Mouse (Mus musculus) monocyte, adult 2 months (primary cell): ENCODE data around the gene Etl4.

ENCODE experiments used
- DNase-seq, 2 experiments: peaks; one replicate each; pipeline ENCODE4 v3.0.0; 2022; ENCODE audit warnings: low spot score in 2 of 2, low read depth in 1 of 2

Gene Etl4

GRCm38 (mm10) chr2:20435530-20435929 is 526.0 kb downstream of the Etl4 start:
- DNase-seq, result no peak

- DNase-seq, result no peak
These were observed 533.2 kb downstream of the Etl4 start for GRCm38 (mm10) chr2:20442731-20443130.

GRCm38 (mm10) chr2:20443671-20444440 is 534.3 kb downstream of the Etl4 start:
- no peak for DNase-seq

GRCm38 (mm10) chr2:20445156-20446155 is 535.9 kb downstream of the Etl4 start:
- no peak for DNase-seq

- no peak for DNase-seq
These were observed 536.6 kb downstream of the Etl4 start for GRCm38 (mm10) chr2:20446180-20446579.

GRCm38 (mm10) chr2:20450945-20451344 is 541.4 kb downstream of the Etl4 start:
- no peak for DNase-seq

GRCm38 (mm10) chr2:20453506-20454206 is 544.1 kb downstream of the Etl4 start:
- DNase-seq, result no peak

GRCm38 (mm10) chr2:20479199-20479598 is 569.6 kb downstream of the Etl4 start:
- DNase-seq, result no peak

- DNase-seq, result no peak
These were observed 576.7 kb downstream of the Etl4 start for GRCm38 (mm10) chr2:20486137-20486788.

- no peak for DNase-seq
These were observed 579.5 kb downstream of the Etl4 start for GRCm38 (mm10) chr2:20489090-20489489.

- no peak for DNase-seq
These were observed 582.5 kb downstream of the Etl4 start for GRCm38 (mm10) chr2:20492125-20492524.

- no peak for DNase-seq
These were observed 584.2 kb downstream of the Etl4 start for GRCm38 (mm10) chr2:20493806-20494205.

GRCm38 (mm10) chr2:20494666-20495065 is 585.1 kb downstream of the Etl4 start:
- no peak for DNase-seq

GRCm38 (mm10) chr2:20496219-20496800 is 586.7 kb downstream of the Etl4 start:
- no peak for DNase-seq

- DNase-seq, result no peak
These were observed 598.5 kb downstream of the Etl4 start for GRCm38 (mm10) chr2:20507832-20508723.

- DNase-seq, result no peak
These were observed 599.1 kb downstream of the Etl4 start for GRCm38 (mm10) chr2:20508724-20509052.

- no peak for DNase-seq
These were observed 600.5 kb downstream of the Etl4 start for GRCm38 (mm10) chr2:20510061-20510460.

GRCm38 (mm10) chr2:20516270-20516865 is 606.8 kb downstream of the Etl4 start:
- no peak for DNase-seq

- no peak for DNase-seq
These were observed 608.3 kb downstream of the Etl4 start for GRCm38 (mm10) chr2:20517853-20518252.
